Mouse (Mus musculus) midbrain, postnatal 0 days (tissue): Measurements from ENCODE around the gene Phldb1. TPM values are rescaled to one million over a fixed set of nuclear protein-coding genes. Genes with fewer than 3 reads are reported as not detected.

Experiments used
- ATAC-seq: fragments of 200-750 bp; cut with Nextera tagmentation; 2 replicates; pipeline ENCODE4 v1.8.0; 2017; ENCODE audit warnings: moderate number of reproducible peaks, mild to moderate bottlenecking, moderate TSS enrichment, moderate library complexity; ENCODE audit not compliant: low FRiP score
- DNase-seq: peaks from one replicate; pipeline ENCODE4 v3.0.0-alpha.2; 2015; ENCODE audit warnings: low spot score
- H3K27ac ChIP-seq: fragments of 300-500 bp; sonication (generic); 2 replicates; pipeline ENCODE4 v1.5.1; 2014; ENCODE audit warnings: low read depth, mild to moderate bottlenecking, low read length, mixed read lengths
- H3K27me3 ChIP-seq: fragments of 300-500 bp; sonication (generic); 2 replicates; pipeline ENCODE4 v1.6.1; 2014; ENCODE audit warnings: low read length, control low read depth, mixed read lengths; ENCODE audit not compliant: insufficient read depth
- H3K36me3 ChIP-seq: fragments of 300-500 bp; sonication (generic); 2 replicates; pipeline ENCODE4 v1.6.1; 2014; ENCODE audit warnings: low read length, control low read depth, mixed read lengths; ENCODE audit not compliant: insufficient read depth
- H3K4me1 ChIP-seq: fragments of 300-500 bp; sonication (generic); 2 replicates; pipeline ENCODE4 v1.6.1; 2014; ENCODE audit warnings: mild to moderate bottlenecking, control low read depth, antibody characterized with exemption, low read length, mixed read lengths; ENCODE audit not compliant: insufficient read depth
- H3K4me2 ChIP-seq: fragments of 300-500 bp; sonication (generic); 2 replicates; pipeline ENCODE4 v1.6.1; 2014; ENCODE audit warnings: low read depth, mild to moderate bottlenecking, low read length, mixed read lengths; ENCODE audit not compliant: poor library complexity, severe bottlenecking
- H3K4me3 ChIP-seq: fragments of 300-500 bp; sonication (generic); 2 replicates; pipeline ENCODE4 v1.5.1; 2014; ENCODE audit warnings: low read depth, mild to moderate bottlenecking, low read length, moderate library complexity
- H3K9ac ChIP-seq: fragments of 300-500 bp; sonication (generic); replicated peaks from 2 replicates; pipeline ENCODE4 v1.6.1; 2014; ENCODE audit warnings: mild to moderate bottlenecking, low read length, moderate library complexity, mixed read lengths; ENCODE audit not compliant: poor library complexity, severe bottlenecking
- H3K9me3 ChIP-seq: fragments of 300-500 bp; sonication (generic); 2 replicates; pipeline ENCODE4 v1.6.1; 2016; ENCODE audit warnings: low read length, control low read depth
- CTCF ChIP-seq: IDR thresholded peaks from 2 replicates; pipeline ENCODE4 v1.5.1; 2016; ENCODE audit warnings: antibody characterized with exemption, mild to moderate bottlenecking
- WGBS: fragments of 180-500 bp; shearing (Covaris S2); extraction: QIAGEN DNeasy Blood & Tissue Kit; methylation state at CpG from one replicate; pipeline ENCODE4 v1.1.7; 2014; 5-methylcytosine and 5-hydroxymethylcytosine counted together
- polyA plus RNA-seq: library from polyadenylated mRNA; unstranded; fragments of >200 nt; fragmentation: Nextera tagmentation; extraction: Ambion mirVana; gene quantifications from 2 replicates; pipeline ENCODE4 v1.2.1, GENCODE M21; 2015
- total RNA-seq: library from RNA; depleted of rRNA; stranded (reverse); fragments of >200 nt; gene quantifications from 2 replicates; pipeline ENCODE4 v1.2.3, GENCODE M21; 2014

Gene Phldb1
- total and polyA plus RNA-seq, 2 experiments from 2014 or later: 41.0 to 154 TPM

DNA sequence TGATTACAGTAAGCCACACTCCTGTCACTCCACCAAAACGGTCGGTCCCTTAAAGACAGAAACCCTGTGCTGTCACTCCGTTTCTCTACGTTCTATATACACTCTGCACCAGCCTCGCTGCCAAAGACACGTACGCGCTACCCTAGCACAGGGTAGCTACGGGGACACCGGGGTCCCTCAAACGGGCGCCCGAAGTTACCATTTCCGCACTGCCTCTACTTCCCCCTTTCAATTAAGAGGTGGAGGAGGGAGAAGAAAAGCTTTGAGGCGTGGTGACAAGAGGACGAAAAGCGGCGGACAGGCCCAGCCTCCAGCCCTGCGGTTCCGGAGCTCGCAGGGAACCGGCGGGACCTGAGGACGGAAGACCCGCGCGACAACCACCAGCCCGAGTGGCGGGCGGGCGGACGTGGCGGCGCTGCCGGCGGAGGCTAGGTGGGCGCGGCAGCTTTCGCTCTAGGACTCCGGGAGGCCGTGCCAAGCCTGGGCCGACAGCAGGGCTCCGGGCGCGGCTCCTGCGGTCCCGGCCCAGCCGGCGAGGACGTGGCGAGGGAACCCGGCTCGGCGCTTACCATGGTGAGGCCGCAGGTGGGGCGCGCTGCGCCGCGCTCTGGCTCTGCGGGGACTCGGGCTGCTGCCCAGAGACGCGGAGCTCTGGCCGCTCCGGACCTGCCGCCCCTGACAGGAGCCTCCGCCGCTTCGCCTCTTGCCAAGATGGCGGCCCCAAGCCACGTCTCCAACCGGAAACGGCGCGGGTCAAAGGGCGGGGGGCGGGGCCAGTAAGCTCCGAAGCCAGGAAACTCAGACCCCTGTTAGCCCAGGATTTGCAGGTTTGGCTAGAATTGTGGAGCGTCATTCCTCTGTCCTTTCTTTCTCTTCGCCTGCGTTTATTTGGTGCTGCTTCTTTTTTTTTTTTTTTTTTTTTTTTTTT is 32.4 kb upstream of the Phldb1 start, which contains the start of the genes Arcn1 and Ift46:
Gene Arcn1 (minus strand): TSS at position 745 of the 928 bp plus-strand sequence.
Gene Ift46 (plus strand): TSS at position 808 of the 928 bp plus-strand sequence.
- no peaks in the 10 kb centered on the region for H3K27me3 ChIP-seq
- H3K27ac ChIP-seq: peak within 1 kb of the TSS; percentile 94
- H3K9me3 ChIP-seq: no peaks in the 10 kb centered on the region
- DNase-seq (peak; percentile 94), ATAC-seq (peak; percentile 91)
- H3K4me1 ChIP-seq: peaks cover 6% of the 10 kb centered on the region; the same call in 1 of the 2 replicates
- WGBS: under 1% methylated on average over 80 of the region's 82 CpGs
- H3K36me3 ChIP-seq: no peaks in the 10 kb centered on the region
- TF ChIP-seq CTCF: no peak; the same call in 1 of the 2 replicates
- peak within 1 kb of the TSS; percentile 71 for H3K4me2 ChIP-seq
- peak within 1 kb of the TSS; percentile 98 for H3K9ac ChIP-seq
- H3K4me3 ChIP-seq: peak within 1 kb of the TSS; percentile 100

DNA sequence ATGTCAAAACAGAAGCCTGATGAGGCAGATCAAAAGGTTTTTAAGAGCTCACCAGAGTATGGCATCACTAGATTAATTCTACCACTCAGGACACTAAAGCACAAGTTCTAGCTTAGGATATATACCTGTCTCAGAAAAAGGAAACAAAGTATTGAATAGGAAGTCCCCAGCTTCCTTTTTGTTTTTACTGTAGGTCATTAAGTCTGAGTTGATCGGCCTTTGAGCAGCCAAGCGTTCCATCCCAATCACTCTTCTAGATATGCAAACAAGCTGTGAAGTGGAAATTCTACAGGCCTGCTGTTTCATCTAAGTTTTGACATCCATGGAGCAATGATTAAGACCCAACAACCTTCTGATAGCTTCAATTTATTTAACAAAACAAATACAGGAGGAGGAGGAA is 25.9 kb upstream of the Phldb1 start:
- Histone ChIP-seq H3K27ac (no peak overlapping the region), H3K9ac (no peak overlapping the region), H3K4me3 (no peak overlapping the region), H3K36me3 (peaks cover 7% of the 10 kb centered on the region; the same call in 1 of the 2 replicates), H3K4me2 (no peak overlapping the region), H3K4me1 (0 out of 2 replicates have a peak, but pooled peaks cover 4% of the 10 kb centered on the region), H3K27me3 (no peaks in the 10 kb centered on the region), H3K9me3 (no peaks in the 10 kb centered on the region)
- no peak for DNase-seq
- 89% methylated on average over 2 of the region's 2 CpGs for WGBS
- ATAC-seq: no peak
- no peak for TF ChIP-seq CTCF

DNA sequence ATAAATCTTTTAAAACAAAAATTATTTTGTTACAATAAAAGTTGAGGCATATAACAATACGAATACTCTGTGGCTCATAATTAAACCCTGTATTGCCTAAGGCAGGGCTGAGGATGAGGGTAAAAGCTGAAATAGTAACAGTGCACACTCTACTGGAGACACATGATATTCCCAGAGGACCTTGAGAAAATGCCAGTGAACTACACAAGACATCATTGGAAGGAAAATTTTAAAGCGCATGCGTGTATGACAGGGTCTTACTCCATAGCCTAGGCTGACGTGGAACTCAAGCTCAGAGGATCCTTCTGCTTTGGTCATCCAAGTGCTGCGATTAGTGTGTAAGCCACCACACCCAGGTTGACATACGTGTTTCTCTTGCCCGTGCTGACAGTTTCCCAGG is 13.5 kb upstream of the Phldb1 start:
- 96% methylated on average over 7 of the region's 7 CpGs for WGBS
- H3K9ac ChIP-seq: no peak overlapping the region
- no peak overlapping the region for H3K4me2 ChIP-seq
- peaks cover 42% of the 10 kb centered on the region for H3K36me3 ChIP-seq
- no peak overlapping the region for H3K4me3 ChIP-seq
- no peak for ATAC-seq
- H3K9me3 ChIP-seq: no peaks in the 10 kb centered on the region
- no peak for DNase-seq
- 0 out of 2 replicates have a peak, but pooled peaks have one; percentile 21 for TF ChIP-seq CTCF
- no peaks in the 10 kb centered on the region for H3K27me3 ChIP-seq
- H3K4me1 ChIP-seq: no peaks in the 10 kb centered on the region
- no peak overlapping the region for H3K27ac ChIP-seq

DNA sequence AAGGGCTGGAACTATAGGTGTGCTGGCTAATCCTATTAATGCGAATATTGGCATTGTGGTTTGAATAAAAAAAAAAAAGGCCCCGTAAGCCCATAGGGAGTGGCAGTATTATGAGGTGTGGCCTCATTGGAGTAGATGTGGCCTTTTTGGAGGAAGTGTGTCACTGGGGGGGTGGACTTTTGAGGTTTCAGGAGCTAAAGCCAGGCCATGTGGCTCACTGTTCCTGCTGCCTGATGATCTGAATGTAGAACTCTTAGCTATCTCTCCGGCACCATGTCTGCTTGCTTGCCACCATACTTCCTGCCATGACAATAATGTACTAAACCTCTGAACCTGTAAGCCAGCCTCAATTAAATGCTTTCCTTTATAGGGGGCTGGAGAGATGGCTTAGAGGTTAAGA is 12.3 kb upstream of the Phldb1 start:
- Histone ChIP-seq H3K4me2 (no peak overlapping the region), H3K27ac (no peak overlapping the region), H3K9me3 (no peaks in the 10 kb centered on the region), H3K4me3 (no peak overlapping the region), H3K9ac (no peak overlapping the region), H3K4me1 (no peaks in the 10 kb centered on the region), H3K36me3 (peaks cover 39% of the 10 kb centered on the region), H3K27me3 (no peaks in the 10 kb centered on the region)
- 85% methylated on average over 3 of the region's 3 CpGs for WGBS
- ATAC-seq: no peak
- DNase-seq: no peak
- TF ChIP-seq CTCF: no peak

DNA sequence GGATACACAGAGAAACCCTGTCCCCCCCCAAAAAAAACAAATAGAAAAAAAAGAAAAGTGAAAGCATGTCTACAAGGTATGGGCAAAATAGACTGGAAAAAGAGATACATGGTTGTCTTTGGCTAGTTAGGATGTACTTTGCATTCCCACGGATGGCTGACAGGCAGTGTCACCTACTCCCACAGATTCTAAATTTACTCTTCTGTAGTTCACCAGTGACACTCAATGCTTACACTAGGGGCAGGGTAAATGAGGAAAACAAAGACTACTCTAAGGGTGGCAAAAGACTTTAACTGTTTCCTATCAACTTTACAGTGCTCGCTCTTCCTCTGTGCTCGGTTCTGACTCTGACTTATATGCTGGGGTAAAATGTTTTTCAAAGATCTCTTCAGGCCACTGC is 11.7 kb upstream of the Phldb1 start:
- Histone ChIP-seq H3K27me3 (no peaks in the 10 kb centered on the region), H3K4me3 (no peak overlapping the region), H3K4me1 (no peaks in the 10 kb centered on the region), H3K9me3 (no peaks in the 10 kb centered on the region), H3K4me2 (no peak overlapping the region), H3K36me3 (peaks cover 38% of the 10 kb centered on the region), H3K9ac (no peak overlapping the region), H3K27ac (no peak overlapping the region)
- DNase-seq: no peak
- no peak for ATAC-seq
- no peak for TF ChIP-seq CTCF
- 87% methylated on average over 3 of the region's 3 CpGs for WGBS

DNA sequence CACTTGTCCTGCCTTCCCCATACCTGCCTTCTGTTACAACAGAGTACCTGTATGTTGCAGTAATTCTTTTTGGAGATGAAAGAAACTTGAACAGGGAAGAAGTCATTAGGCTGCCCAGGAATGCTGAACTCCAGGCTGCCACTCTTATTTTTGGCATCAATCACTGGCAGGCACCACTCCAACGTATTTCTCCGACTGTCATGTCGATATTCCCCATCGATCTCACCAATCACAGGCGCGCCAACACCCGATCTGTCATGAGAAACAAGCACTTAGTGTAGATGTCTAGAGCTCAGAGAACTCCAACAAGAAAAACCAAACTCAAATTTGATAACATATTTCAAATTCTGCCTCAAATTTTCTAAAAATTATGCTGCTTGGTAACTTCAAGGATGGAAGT is 10.4 kb upstream of the Phldb1 start:
- peaks cover 33% of the 10 kb centered on the region for H3K36me3 ChIP-seq
- no peaks in the 10 kb centered on the region for H3K27me3 ChIP-seq
- WGBS: 95% methylated on average over 7 of the region's 7 CpGs
- TF ChIP-seq CTCF: no peak
- H3K4me1 ChIP-seq: no peaks in the 10 kb centered on the region
- no peak overlapping the region for H3K9ac ChIP-seq
- no peak overlapping the region for H3K4me2 ChIP-seq
- H3K27ac ChIP-seq: no peak overlapping the region
- H3K9me3 ChIP-seq: no peaks in the 10 kb centered on the region
- H3K4me3 ChIP-seq: no peak overlapping the region
- no peak for DNase-seq
- ATAC-seq: no peak
